Mouse (Mus musculus) ES-Bruce4 (cell line): ENCODE measurements at regions not wholly inside any gene's neighbourhood (a gene's known extent, or its start where the extent isn't known, plus 50 kb on each side); places are given as distances from the start of the nearest gene placed in this dataset.

Experiments used
- H3K27ac ChIP-seq: 2 replicates; pipeline ENCODE4 v1.5.1; 2012; ENCODE audit warnings: low read length, inconsistent platforms; ENCODE audit not compliant: insufficient read depth
- H3K27me3 ChIP-seq: 2 replicates; pipeline ENCODE4 v1.6.1; 2012; ENCODE audit warnings: mild to moderate bottlenecking, low read length, inconsistent platforms; ENCODE audit not compliant: control insufficient read depth, poor library complexity, insufficient read depth, severe bottlenecking
- H3K36me3 ChIP-seq: 2 replicates; pipeline ENCODE4 v1.6.1; 2012; ENCODE audit warnings: inconsistent platforms, mild to moderate bottlenecking, low read length, moderate library complexity; ENCODE audit not compliant: control insufficient read depth, poor library complexity, insufficient read depth, severe bottlenecking
- H3K4me1 ChIP-seq: one replicate; pipeline ENCODE4 v1.8.1; 2011; ENCODE audit warnings: low read length; ENCODE audit not compliant: control insufficient read depth, insufficient read depth
- H3K4me3 ChIP-seq: 2 replicates; pipeline ENCODE4 v1.5.1; 2011; ENCODE audit warnings: low read depth, mild to moderate bottlenecking, low read length
- H3K9ac ChIP-seq: 2 replicates; pipeline ENCODE4 v1.6.1; 2012; ENCODE audit warnings: low read depth, mild to moderate bottlenecking, inconsistent platforms; ENCODE audit not compliant: poor library complexity, severe bottlenecking
- H3K9me3 ChIP-seq: replicated peaks from 2 replicates; pipeline ENCODE4 v1.6.1; 2012; ENCODE audit warnings: mild to moderate bottlenecking, low read length, inconsistent platforms; ENCODE audit not compliant: control insufficient read depth, poor library complexity, insufficient read depth, severe bottlenecking
- CTCF ChIP-seq: IDR thresholded peaks from one replicate; pipeline ENCODE4 v1.8.1; 2011; ENCODE audit warnings: low read depth, low read length
- EP300 ChIP-seq: IDR thresholded peaks from 2 replicates; pipeline ENCODE4 v1.6.1; 2011; ENCODE audit warnings: low read depth, low read length; ENCODE audit not compliant: insufficient read depth
- POLR2A ChIP-seq: IDR thresholded peaks from one replicate; pipeline ENCODE4 v1.8.1; 2011; ENCODE audit warnings: low read length; ENCODE audit not compliant: insufficient read depth

GRCm38 (mm10) chr6:93323881-93324280, 380.6 kb upstream of the Adamts9 start:
- H3K4me3 ChIP-seq = no peak overlapping the region
- H3K36me3 ChIP-seq = no peaks in the 10 kb centered on the region
- H3K4me1 ChIP-seq = no peaks in the 10 kb centered on the region
- H3K27me3 ChIP-seq = no peaks in the 10 kb centered on the region; the same call in 1 of the 2 replicates
- no peaks in the 10 kb centered on the region for H3K9me3 ChIP-seq
- H3K9ac ChIP-seq = no peak overlapping the region
- TF ChIP-seq CTCF (no peak), POLR2A (no peak), EP300 (no peak)
- H3K27ac ChIP-seq = no peak overlapping the region

DNA sequence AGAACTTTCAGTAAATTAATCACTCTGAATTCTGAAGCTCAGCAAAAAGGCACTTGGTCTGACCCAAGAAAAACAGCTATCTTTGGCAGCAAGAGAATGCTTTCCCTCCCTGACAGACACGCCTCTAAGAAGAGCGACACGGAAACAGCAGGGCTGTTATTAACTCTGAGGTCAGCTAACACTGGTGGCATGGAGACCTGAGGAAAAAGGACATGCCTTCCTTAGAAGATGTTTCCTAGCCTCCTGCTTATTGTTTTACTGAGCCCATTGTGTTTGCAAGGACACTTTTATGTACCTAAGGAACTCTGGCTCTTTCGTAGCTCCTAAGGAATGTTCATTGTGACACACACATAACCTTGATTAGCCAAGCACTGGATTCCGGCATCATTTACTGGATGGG, 371.3 kb upstream of the Adamts9 start:
- Histone ChIP-seq H3K9me3 (no peaks in the 10 kb centered on the region), H3K4me3 (no peak overlapping the region), H3K27me3 (no peaks in the 10 kb centered on the region), H3K9ac (no peak overlapping the region), H3K27ac (no peak overlapping the region), H3K36me3 (no peaks in the 10 kb centered on the region), H3K4me1 (no peaks in the 10 kb centered on the region)
- TF ChIP-seq POLR2A = no peak

DNA sequence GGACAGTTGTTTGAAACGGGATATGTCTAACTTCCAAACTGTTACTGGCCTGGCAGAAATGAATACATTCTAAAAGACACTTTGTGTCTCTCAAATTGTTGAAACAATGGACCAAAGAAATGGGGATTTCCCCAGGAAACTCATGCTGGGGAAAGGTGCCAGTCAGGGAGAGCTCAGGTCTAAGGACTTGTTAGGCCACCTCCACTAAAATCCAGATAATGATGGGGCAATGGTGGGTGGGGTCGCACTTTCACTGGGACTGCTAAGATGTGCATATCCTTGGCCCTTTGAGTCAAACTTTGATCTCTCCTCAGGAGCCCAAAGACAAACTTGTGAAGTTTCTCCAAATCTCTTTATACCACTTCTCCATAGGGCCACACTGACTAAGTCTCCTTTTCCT, 361.9 kb upstream of the Adamts9 start:
- Histone ChIP-seq H3K4me1 (no peaks in the 10 kb centered on the region), H3K27ac (no peak overlapping the region), H3K27me3 (no peaks in the 10 kb centered on the region), H3K9ac (no peak overlapping the region), H3K36me3 (no peaks in the 10 kb centered on the region), H3K9me3 (no peaks in the 10 kb centered on the region), H3K4me3 (no peak overlapping the region)
- no peak for TF ChIP-seq CTCF
- TF ChIP-seq EP300 = no peak
- TF ChIP-seq POLR2A = no peak

GRCm38 (mm10) chr6:93297975-93298374, 354.7 kb upstream of the Adamts9 start:
- Histone ChIP-seq H3K36me3 (no peaks in the 10 kb centered on the region), H3K4me1 (peaks cover 2% of the 10 kb centered on the region), H3K9ac (no peak overlapping the region), H3K27me3 (no peaks in the 10 kb centered on the region), H3K27ac (no peak overlapping the region), H3K4me3 (no peak overlapping the region), H3K9me3 (no peaks in the 10 kb centered on the region)
- TF ChIP-seq CTCF (no peak), POLR2A (no peak), EP300 (no peak)

DNA sequence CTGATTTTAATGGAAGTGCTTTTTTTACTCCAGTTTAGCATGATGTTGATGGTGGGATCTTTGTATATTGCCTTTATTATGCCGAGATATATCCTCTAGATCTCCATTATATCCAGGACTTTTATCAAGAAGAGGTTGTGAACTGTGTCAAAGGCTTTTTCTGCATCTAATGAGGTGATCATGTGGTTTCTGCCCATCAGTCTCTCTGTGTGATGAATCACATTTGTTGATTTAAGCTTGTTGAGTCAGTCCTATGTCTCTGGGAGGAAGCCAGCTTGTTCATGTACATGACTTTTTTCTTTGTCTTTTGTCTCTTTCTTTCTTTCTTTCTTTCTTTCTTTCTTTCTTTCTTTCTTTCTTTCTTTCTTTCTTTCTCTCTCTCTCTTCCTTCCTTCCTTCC, 348.4 kb upstream of the Adamts9 start:
- Histone ChIP-seq H3K36me3 (no peaks in the 10 kb centered on the region), H3K9me3 (no peaks in the 10 kb centered on the region), H3K9ac (no peak overlapping the region), H3K4me3 (no peak overlapping the region), H3K27me3 (no peaks in the 10 kb centered on the region), H3K4me1 (no peaks in the 10 kb centered on the region), H3K27ac (no peak overlapping the region)
- TF ChIP-seq EP300 (no peak), CTCF (no peak), POLR2A (no peak)

- H3K4me3 ChIP-seq = no peak overlapping the region
- TF ChIP-seq CTCF (no peak), POLR2A (no peak), EP300 (no peak)
- no peaks in the 10 kb centered on the region for H3K27me3 ChIP-seq
- H3K27ac ChIP-seq = no peak overlapping the region
- H3K9ac ChIP-seq = no peak overlapping the region
- H3K9me3 ChIP-seq = no peaks in the 10 kb centered on the region
- H3K4me1 ChIP-seq = no peaks in the 10 kb centered on the region
- no peaks in the 10 kb centered on the region for H3K36me3 ChIP-seq
Observed at GRCm38 (mm10) chr6:93288421-93288820, 345.1 kb upstream of the Adamts9 start.

GRCm38 (mm10) chr6:93285796-93286195, 342.5 kb upstream of the Adamts9 start:
- no peaks in the 10 kb centered on the region for H3K9me3 ChIP-seq
- no peak overlapping the region for H3K27ac ChIP-seq
- TF ChIP-seq CTCF (no peak), EP300 (no peak)
- no peaks in the 10 kb centered on the region for H3K36me3 ChIP-seq
- no peak overlapping the region for H3K9ac ChIP-seq
- H3K4me3 ChIP-seq = no peak overlapping the region
- no peaks in the 10 kb centered on the region for H3K4me1 ChIP-seq
- H3K27me3 ChIP-seq = no peaks in the 10 kb centered on the region
